Mouse (Mus musculus): ENCODE results near the gene Nxnl2. TPM values are rescaled to one million over a fixed set of nuclear protein-coding genes. Genes with fewer than 3 reads are reported as not detected.

Gene Nxnl2
- polyA plus RNA-seq, 1 experiment from 2014 or later, result 2.3 TPM

- ATAC-seq (replicated peaks; ENCODE audit: low FRiP score, low read depth) (no peak), DNase-seq (ENCODE audit: low spot score) (peak; percentile 52)
- WGBS, result 31% methylated on average over 12 of the region's 12 CpGs
Observed at GRCm38 (mm10) chr13:51221425-51222160, 50.8 kb downstream of the Nxnl2 start.

More at GRCm38 (mm10) chr13:51221425-51222160, 50.8 kb downstream of the Nxnl2 start:
- Histone ChIP-seq H3K9me3 (replicated peaks; ENCODE audit: low read length) (no peaks in the 10 kb centered on the region), H3K9ac (ENCODE audit: low read depth, low read length) (no peak overlapping the region), H3K27ac (peak overlapping the region; percentile 25; the same call in 1 of the 2 replicates), H3K4me2 (ENCODE audit: low read length) (no peak overlapping the region), H3K4me1 (replicated peaks; ENCODE audit: insufficient read depth, low read length) (peaks cover 16% of the 10 kb centered on the region; the same call in 1 of the 2 replicates), H3K27me3 (ENCODE audit: insufficient read depth, low read length) (no peaks in the 10 kb centered on the region), H3K36me3 (ENCODE audit: insufficient read depth, low read length) (no peaks in the 10 kb centered on the region), H3K4me3 (replicated peaks; ENCODE audit: low read depth, low read length) (no peak overlapping the region)
- TF ChIP-seq CTCF (IDR thresholded peaks at IDR 0.05; ENCODE audit: low read depth), result no peak

Small RNA genes within 50 kb of the gene (microRNA-seq; reads per million reads assigned to microRNA genes)
- not detected for gene Gm44341

Other genes with a start within 250 kb of the Nxnl2 start
- 67.6 and 71.8 TPM in 2 replicates for gene Spin1, start 70.1 kb upstream of the Nxnl2 start, polyA plus RNA-seq (2015; fragmentation: Nextera tagmentation; extraction: Ambion mirVana)
- 36.7 and 37.5 TPM in 2 replicates for gene S1pr3, start 237.6 kb downstream of the Nxnl2 start, polyA plus RNA-seq (2015; fragmentation: Nextera tagmentation; extraction: Ambion mirVana)

Data from kidney, postnatal 0 days (tissue).